Mouse (Mus musculus): Measurements from ENCODE around the gene Fam126a.
A peak's percentile ranks its signal among the peaks of the same experiment; 100 is the strongest.

The Fam126a gene

GRCm38 (mm10) chr5:24030579-24030969 is at the start of gene Fam126a:
Gene Fam126a (minus strand): TSS chr5:24030690.
- DNase-seq, result peak; percentile 82 to 87

DNA sequence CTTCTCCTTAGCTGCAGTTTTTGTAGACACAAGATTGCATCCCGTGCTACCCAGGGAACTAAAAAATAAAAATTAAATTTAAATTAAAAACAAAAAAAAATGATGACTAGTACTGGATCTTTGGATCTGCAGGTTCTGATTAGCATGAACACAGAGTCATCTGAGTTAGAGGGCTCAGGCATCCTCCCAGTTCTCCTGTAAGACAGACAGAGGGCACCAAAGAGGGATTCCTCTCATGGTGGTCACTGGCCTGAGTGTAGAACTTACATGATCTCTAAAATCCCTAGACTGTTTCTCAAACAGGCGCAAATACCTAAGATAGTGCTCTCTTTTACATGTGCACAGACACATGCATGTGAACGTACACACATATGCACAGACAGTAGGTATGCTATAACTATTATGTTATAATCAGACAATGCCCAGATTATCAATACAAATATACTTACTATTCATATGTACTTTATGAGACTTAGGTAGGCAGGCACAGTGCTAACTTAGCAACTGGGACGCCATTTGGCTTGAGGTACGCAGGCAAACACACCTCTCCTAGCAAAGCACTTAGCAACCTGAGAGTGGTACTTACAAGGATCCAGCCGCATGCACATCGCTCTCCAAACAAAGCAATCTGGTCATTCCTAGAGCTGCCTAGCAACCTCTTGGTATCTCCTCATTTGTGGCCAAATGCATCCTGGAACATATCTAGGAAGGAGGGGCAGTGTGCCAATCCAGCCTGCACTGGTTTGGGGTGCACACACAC is 48.1 kb upstream of the Fam126a start:
- DNase-seq, result no peak

DNA sequence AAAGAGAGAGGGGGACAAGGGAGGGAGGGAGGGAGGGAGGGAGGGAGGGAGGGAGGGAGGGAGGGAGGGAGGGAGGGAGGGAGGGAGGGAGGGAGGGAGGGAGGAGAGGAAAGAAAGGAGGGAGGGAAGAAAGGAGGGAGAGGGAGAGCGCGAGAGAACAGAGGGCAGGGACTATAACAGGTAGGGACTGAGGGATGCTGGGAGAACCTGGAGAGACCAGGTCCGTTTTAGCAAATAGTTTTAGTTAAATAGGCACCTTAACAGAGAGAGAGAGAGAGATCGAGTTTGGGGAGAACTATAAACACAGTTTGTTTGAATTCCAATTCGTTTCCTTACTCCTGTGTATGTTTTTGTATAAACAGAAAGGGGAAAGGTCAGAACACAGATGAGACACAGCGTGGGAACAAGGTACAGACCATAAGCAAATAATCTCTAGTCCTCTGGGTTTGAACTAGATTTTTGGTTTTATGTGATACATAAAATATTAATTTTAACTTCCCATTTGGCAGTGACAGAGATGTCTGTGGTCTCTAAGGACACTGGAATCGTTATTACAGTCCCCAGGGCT is 47.3 kb upstream of the Fam126a start:
- peak in 1 of 2 experiments; percentile 12 for DNase-seq

GRCm38 (mm10) chr5:24076986-24077718 is 46.7 kb upstream of the Fam126a start:
- DNase-seq, result peak; percentile 71 to 81

GRCm38 (mm10) chr5:24072031-24072430 is 41.5 kb upstream of the Fam126a start:
- DNase-seq, result no peak

- no peak for DNase-seq
Measured at GRCm38 (mm10) chr5:24068955-24069354, 38.5 kb upstream of the Fam126a start.

DNA sequence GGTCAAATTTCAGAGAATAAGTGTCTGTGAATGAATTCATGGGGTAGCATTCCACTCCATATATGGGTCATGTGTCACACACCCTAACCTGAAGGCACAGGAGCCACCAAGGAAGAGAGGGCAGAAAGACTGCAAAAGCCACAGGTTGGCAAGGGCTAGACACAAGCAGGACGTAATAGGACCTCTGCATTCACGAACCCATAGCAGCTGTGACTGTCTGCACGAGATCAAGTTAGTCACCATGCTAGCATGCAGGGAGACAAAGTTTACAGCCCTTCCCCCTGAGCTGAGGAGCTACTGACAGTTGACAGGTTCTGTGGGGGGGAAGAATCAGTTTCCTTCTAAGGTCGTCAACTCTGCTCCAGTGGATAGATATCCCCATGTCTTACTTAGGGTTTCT is 33.1 kb upstream of the Fam126a start:
- no peak for DNase-seq

DNA sequence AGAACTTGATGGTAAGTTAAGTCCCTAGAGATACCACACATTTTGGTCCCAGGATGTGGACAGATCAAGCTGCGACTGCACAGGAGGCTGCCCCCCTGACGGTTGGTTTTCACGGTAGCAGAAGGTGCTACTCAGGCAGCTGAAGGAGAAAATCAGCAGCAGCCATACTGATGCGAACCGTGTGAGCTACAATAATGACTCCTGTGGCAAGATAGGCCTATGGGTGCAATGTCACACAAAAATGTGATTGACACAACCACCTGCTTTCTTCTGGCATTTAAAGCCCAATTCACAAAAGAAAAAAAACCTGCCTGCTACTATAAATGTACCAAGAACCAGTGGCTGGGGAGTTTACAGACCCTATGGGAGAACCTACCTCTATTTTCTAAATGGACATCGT is 32.5 kb upstream of the Fam126a start:
- no peak for DNase-seq

DNA sequence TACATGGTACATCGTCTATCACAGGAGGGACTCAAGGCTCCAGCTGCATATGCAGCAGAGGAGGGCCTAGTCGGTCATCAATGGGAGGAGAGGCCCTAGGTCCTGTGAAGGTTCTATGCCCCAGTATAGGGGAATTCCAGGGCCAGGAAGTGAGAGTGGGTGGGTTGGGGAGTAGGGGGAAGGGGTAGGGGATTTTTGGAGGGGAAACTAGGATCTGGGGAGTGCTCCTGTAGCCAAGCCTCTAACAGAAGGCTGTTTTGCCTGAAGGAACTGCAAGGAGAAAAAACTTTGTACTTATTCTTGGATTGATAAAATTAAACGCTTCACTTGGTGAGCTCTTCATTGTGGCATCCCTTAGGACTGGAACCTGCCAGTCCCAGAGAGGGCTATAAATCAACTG is 30.5 kb upstream of the Fam126a start:
- no peak for DNase-seq

DNA sequence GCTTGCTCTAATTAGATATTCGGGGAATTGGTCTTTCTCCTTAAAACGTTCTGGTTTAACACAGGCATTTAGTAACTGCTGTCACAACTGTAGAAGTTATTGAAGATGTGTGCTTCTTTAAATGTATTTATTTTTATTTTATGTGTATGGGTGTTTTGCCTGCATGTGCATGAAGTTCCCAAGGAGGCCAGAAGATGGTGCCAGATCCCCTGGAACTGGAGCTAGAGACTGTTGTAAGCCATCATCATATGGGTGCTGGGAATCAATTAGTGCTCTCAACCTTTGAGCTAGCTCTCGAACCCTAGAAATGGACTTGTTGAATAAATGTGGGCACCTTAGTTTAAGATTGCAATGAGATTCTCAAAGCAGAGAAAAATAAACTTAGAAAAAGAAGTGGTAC is 27.1 kb upstream of the Fam126a start:
- no peak for DNase-seq

DNA sequence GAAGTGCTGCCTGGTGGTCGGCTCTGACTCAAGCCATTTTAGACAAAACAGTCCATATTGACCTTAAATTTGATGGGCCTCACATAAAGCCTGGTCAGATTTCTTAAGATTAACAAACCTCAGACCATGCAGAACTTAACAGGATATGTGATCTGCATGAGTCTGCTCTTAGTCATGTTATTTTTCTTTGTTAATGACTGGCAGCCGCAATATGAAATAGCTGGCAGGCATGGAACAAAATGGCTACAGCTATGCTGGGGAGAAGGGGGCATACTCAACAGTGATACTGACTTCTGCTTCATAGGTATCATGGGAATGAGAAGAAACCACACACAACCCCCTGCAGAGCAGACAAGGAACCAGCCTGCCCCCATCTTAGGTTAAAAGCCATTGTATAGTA is 26.4 kb upstream of the Fam126a start:
- no peak for DNase-seq

DNA sequence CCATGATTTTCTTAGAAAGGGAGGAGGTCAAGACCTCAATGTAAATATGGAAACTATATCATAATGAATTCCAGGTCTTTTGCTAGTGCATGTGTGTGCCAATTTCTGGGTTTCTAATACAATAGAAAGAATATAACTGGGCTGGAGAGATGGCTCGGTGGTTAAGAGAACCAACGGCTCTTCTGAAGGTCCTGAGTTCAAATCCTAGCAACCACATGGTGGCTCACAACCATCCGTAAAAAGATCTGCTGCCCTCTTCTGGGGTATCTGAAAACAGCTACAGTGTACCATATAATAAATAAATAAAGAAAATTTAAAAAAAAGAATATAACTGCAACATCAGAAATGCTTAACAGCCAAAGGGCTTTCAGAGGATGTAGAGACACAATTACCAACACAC is 23.9 kb upstream of the Fam126a start:
- DNase-seq, result no peak

- DNase-seq, result no peak
Measured at GRCm38 (mm10) chr5:24053245-24054190, 23.0 kb upstream of the Fam126a start.

DNA sequence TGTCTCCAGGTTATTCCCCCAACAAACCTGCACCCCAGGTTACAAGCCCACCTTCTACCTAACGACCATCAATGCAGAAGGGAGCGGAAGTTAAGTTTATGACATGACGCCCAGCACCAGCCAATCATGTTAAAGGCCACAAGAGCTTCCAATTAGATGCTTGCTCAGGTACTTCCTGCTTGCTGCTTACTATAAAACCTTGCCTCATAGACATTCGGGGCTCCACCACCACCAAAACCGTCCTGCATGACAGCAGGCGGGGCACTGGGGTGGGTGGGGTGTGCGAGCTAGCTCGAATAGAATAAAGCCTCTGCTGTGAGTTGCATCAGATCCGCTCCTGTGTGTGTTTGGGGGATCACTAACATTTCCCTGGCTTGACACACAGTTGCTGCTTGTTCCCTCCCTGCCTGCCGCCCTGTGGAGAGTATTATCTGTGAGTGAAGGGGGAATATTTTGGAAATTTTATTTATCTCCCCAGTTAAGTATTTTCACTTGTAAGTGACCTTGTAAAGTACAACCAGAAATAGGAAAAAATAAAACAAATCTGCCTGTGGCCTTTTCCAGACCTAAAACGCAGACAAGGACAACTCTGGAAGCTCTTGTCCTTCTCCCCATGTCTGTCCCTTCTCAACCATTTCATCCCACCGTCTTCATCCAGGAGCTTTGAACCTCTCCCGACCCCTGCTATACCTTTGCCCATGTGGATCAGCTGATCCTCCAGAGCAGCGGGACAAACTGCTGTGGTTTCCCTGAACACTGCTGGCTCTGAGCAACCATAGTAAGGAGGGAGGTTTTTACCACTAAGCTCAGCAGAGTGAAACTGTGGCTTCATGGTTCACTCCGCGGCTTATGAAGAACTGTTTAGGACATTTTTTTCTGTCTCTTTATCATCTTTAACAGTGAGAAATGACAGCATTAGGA is 21.5 kb upstream of the Fam126a start:
- no peak for DNase-seq

GRCm38 (mm10) chr5:24047821-24048220 is 17.3 kb upstream of the Fam126a start:
- no peak for DNase-seq

- DNase-seq, result no peak
Measured at GRCm38 (mm10) chr5:24047001-24047400, 16.5 kb upstream of the Fam126a start.

GRCm38 (mm10) chr5:24045998-24046631 is 15.6 kb upstream of the Fam126a start:
- DNase-seq, result no peak

- no peak for DNase-seq
Measured at GRCm38 (mm10) chr5:24044387-24044786, 13.9 kb upstream of the Fam126a start.

DNA sequence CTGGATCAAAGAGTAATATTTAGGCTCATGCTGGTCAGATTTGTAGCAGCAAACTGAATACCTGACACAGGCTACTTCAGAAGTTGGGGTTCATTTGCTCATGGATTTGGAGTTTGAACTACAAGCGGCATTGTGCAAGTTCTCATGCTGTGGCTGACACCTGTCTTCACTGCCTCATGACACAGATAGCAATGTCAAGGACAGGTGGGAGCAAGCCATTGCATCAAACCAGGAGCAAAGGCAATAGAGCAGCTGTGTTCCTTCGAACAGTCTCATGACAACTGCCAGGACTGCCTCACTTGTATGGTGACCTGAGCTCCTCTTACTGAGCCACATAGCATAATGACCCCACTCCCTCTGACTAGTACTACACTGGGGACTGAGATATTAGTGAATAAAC is 12.9 kb upstream of the Fam126a start:
- no peak for DNase-seq

DNA sequence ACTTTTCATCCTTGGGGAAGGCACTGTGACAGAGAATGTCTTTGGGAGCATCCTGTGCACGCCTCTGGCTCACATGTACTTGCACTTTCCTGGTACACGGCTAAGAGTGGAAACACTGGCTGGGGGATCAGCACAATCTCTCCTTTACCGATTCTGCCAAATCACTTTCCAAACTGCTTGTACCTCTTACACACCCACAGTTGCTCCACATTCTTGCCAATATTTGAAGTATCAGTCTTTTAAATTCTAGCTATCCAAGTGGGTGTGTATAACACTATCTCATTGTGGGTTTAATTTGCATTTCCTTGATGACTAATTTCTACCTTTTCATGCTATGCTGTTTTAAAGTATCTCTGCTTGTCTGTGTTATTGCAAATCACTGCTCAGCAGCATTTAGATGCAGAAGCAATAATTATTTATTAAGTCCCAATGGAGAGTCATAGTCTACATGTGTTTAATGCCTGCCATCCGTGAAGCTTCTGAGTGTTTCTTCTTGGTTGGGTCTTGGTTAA is 10.9 kb upstream of the Fam126a start:
- no peak for DNase-seq

GRCm38 (mm10) chr5:24040601-24041000 is 10.1 kb upstream of the Fam126a start:
- no peak for DNase-seq

All from cerebellum, postnatal 25 days (tissue).